ENCODE assay signal across 8 mouse cellular contexts in the genomic region with DNA sequence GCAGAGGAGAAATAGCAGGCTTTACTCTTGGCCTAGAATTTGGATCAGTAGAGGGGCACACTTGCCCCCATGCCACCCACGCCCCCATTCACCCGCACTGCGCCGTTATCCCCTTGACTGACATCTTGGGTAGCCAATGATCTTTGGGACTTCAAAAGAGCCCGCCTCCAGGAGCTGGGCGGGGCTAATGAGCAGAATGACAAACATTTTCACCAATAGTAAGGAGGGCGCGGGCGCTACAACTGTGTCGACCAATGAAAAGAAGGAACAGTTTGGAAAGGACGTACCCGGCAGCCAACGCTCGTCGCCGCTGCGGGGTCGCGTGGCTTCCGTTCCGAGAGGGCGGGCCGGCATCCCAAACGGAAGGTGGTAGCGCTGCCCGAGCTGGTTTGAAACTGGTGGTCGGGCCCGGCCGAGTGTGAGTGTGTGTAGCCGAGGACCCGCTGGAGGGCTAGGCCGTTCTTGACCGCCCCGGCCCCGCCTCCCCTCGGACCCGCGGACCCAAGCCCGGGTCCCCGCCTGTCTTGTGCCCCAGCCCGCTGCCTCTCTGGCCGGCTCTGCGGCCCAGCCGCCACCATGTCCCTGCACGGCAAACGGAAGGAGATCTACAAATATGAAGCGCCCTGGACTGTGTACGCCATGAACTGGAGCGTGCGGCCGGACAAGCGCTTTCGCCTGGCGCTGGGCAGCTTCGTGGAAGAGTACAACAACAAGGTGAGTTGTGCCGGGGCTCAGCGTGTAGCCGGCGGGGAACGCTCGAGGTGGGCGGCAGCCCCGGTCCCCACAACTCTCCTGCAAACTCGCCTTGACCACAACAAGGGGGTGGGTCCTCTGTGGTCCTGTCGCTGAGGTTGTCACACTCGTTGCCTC. TPM values are rescaled to one million over a fixed set of nuclear protein-coding genes. Genes with fewer than 3 reads are reported as not detected.
A peak's percentile ranks its signal among the peaks of the same experiment; 100 is the strongest.
DNase-seq lines count a peak whose midpoint lies in the region; ATAC-seq and TF ChIP-seq lines count a peak whose summit lies in the region.

A gene (plus strand): TSS at position 325 of the 870 bp plus-strand sequence.

- peak within 1 kb of the TSS; percentile 92 for H3K4me2 ChIP-seq in heart, embryonic 11.5 days
- peak within 1 kb of the TSS; percentile 89 for H3K4me2 ChIP-seq in kidney, embryonic 16.5 days (replicated peaks; ENCODE audit: low read depth, low read length)
- H3K4me2 ChIP-seq in myocyte (ENCODE audit: low read depth): peak within 1 kb of the TSS; percentile 99

- H3K4me1 ChIP-seq in erythroblast, embryonic 14.5 days (ENCODE audit: control insufficient read depth): peaks cover 29% of the 10 kb centered on the region
- peaks cover 11% of the 10 kb centered on the region for H3K4me1 ChIP-seq in heart, embryonic 11.5 days (ENCODE audit: control insufficient read depth, insufficient read depth, low read length)
- H3K4me1 ChIP-seq in kidney, embryonic 16.5 days (ENCODE audit: insufficient read depth, low read length): peaks cover 16% of the 10 kb centered on the region
- H3K4me1 ChIP-seq in liver, adult 2 months (ENCODE audit: control insufficient read depth, insufficient read depth, low read length): peaks cover 4% of the 10 kb centered on the region; the same call in 1 of the 2 replicates

- H3K27me3 ChIP-seq in C2C12 (ENCODE audit: control insufficient read depth, insufficient read depth, insufficient read length) (no peaks in the 10 kb centered on the region), myocyte (ENCODE audit: control insufficient read depth, insufficient read depth, insufficient read length) (no peaks in the 10 kb centered on the region)
- H3K27me3 ChIP-seq in erythroblast, embryonic 14.5 days (ENCODE audit: control insufficient read depth): no peaks in the 10 kb centered on the region
- H3K27me3 ChIP-seq in heart, embryonic 11.5 days (ENCODE audit: control insufficient read depth, insufficient read depth, low read length): no peaks in the 10 kb centered on the region
- H3K27me3 ChIP-seq in kidney, embryonic 16.5 days (ENCODE audit: insufficient read depth, low read length): no peaks in the 10 kb centered on the region
- no peaks in the 10 kb centered on the region for H3K27me3 ChIP-seq in liver, adult 2 months (ENCODE audit: control insufficient read depth, insufficient read depth, low read length)
- H3K27me3 ChIP-seq in splenic B cell, adult 2 months (ENCODE audit: control insufficient read depth, insufficient read depth, low read length, poor library complexity, severe bottlenecking): no peaks in the 10 kb centered on the region

- peak; percentile 98 for ATAC-seq in heart, embryonic 11.5 days (replicated peaks; ENCODE audit: insufficient number of reproducible peaks, low FRiP score, low TSS enrichment)
- peak; percentile 99 for ATAC-seq in kidney, embryonic 16.5 days (ENCODE audit: low FRiP score, low TSS enrichment)

- H3K36me3 ChIP-seq in C2C12 (ENCODE audit: control insufficient read depth, insufficient read depth): no peaks in the 10 kb centered on the region
- peaks cover 15% of the 10 kb centered on the region for H3K36me3 ChIP-seq in erythroblast, embryonic 14.5 days (ENCODE audit: control insufficient read depth)
- H3K36me3 ChIP-seq in heart, embryonic 11.5 days (ENCODE audit: control insufficient read depth, insufficient read depth, low read length): no peaks in the 10 kb centered on the region
- no peaks in the 10 kb centered on the region for H3K36me3 ChIP-seq in kidney, embryonic 16.5 days (ENCODE audit: insufficient read depth, low read length)
- no peaks in the 10 kb centered on the region for H3K36me3 ChIP-seq in liver, adult 2 months (ENCODE audit: control insufficient read depth, insufficient read depth, low read length)
- no peaks in the 10 kb centered on the region for H3K36me3 ChIP-seq in myocyte (ENCODE audit: control insufficient read depth, insufficient read depth)
- H3K36me3 ChIP-seq in splenic B cell, adult 2 months (ENCODE audit: control insufficient read depth, insufficient read depth, low read length, poor library complexity, severe bottlenecking): 0 out of 2 replicates have a peak, but pooled peaks cover under 1% of the 10 kb centered on the region

- H3K79me2 ChIP-seq in C2C12 (ENCODE audit: control insufficient read depth, insufficient read depth) (peaks cover 51% of the 10 kb centered on the region), myocyte (ENCODE audit: control insufficient read depth, insufficient read depth) (peaks cover 47% of the 10 kb centered on the region)
- peaks cover 30% of the 10 kb centered on the region for H3K79me2 ChIP-seq in liver, adult 2 months (ENCODE audit: control insufficient read depth, insufficient read depth, low read length)

- peak within 1 kb of the TSS; percentile 90 for H3K9ac ChIP-seq in heart, embryonic 11.5 days (ENCODE audit: low read depth, low read length)
- H3K9ac ChIP-seq in kidney, embryonic 16.5 days (replicated peaks; ENCODE audit: low read length): peak within 1 kb of the TSS; percentile 93
- H3K9ac ChIP-seq in liver, adult 2 months (ENCODE audit: low read depth, low read length): peak within 1 kb of the TSS; percentile 88

- WGBS in heart, embryonic 11.5 days (ENCODE audit: insufficient replicate concordance): under 1% methylated on average over 64 of the region's 66 CpGs
- under 1% methylated on average over 58 of the region's 66 CpGs for WGBS in kidney, embryonic 16.5 days
- under 1% methylated on average over 66 of the region's 66 CpGs for WGBS in liver, adult 2 months

- peak; percentile 99 for DNase-seq in brain, embryonic 14.5 days (ENCODE audit: low read depth)
- peak; percentile 90 for DNase-seq in liver, adult 2 months (ENCODE audit: extremely low read depth, low read depth, low spot score)
- peak; percentile 98 for DNase-seq in splenic B cell, adult 2 months (ENCODE audit: low read depth, low spot score)

- H3K27ac ChIP-seq in heart, embryonic 11.5 days (ENCODE audit: low read depth, low read length): peak within 1 kb of the TSS; percentile 93
- H3K27ac ChIP-seq in kidney, embryonic 16.5 days (ENCODE audit: low read length): peak within 1 kb of the TSS; percentile 94
- peak within 1 kb of the TSS; percentile 38 for H3K27ac ChIP-seq in liver, adult 2 months (replicated peaks; ENCODE audit: insufficient read depth, low read depth, low read length)

- H3K4me3 ChIP-seq in C2C12 (ENCODE audit: insufficient read depth, poor library complexity, severe bottlenecking): peak within 1 kb of the TSS; percentile 98
- peak within 1 kb of the TSS; percentile 87 for H3K4me3 ChIP-seq in erythroblast, embryonic 14.5 days (replicated peaks)
- peak within 1 kb of the TSS; percentile 100 for H3K4me3 ChIP-seq in heart, embryonic 11.5 days (ENCODE audit: low read depth, low read length)
- peak within 1 kb of the TSS; percentile 88 for H3K4me3 ChIP-seq in kidney, embryonic 16.5 days (ENCODE audit: low read length)
- H3K4me3 ChIP-seq in liver, adult 2 months (ENCODE audit: insufficient read depth, low read depth, low read length): peak within 1 kb of the TSS; percentile 94
- peak within 1 kb of the TSS; percentile 87 for H3K4me3 ChIP-seq in myocyte

- no peaks in the 10 kb centered on the region for H3K9me3 ChIP-seq in erythroblast, embryonic 14.5 days (ENCODE audit: control insufficient read depth, low read length)
- no peaks in the 10 kb centered on the region for H3K9me3 ChIP-seq in heart, embryonic 11.5 days (replicated peaks; ENCODE audit: control insufficient read depth, low read length)
- H3K9me3 ChIP-seq in kidney, embryonic 16.5 days (ENCODE audit: low read length): no peaks in the 10 kb centered on the region

- peak; percentile 43; the same call in 1 of the 2 replicates for TF ChIP-seq POLR2A in brain, embryonic 14.5 days (IDR thresholded peaks at IDR 0.05; ENCODE audit: borderline replicate concordance, extremely low read depth, insufficient read depth, insufficient read length, poor library complexity, severe bottlenecking)
- peak; percentile 64; the same call in 1 of the 2 replicates for TF ChIP-seq POLR2A in liver, adult 2 months (IDR thresholded peaks at IDR 0.05; ENCODE audit: extremely low read depth, insufficient read depth, low read length)
- peak; percentile 77 for TF ChIP-seq POLR2A in myocyte (IDR thresholded peaks at IDR 0.05; ENCODE audit: insufficient read length, low read depth)

- H3ac ChIP-seq in C2C12 (ENCODE audit: control insufficient read depth, insufficient read length, low read depth) (peak within 1 kb of the TSS; percentile 84), myocyte (ENCODE audit: control insufficient read depth, insufficient read length) (peak within 1 kb of the TSS; percentile 37)

- peaks cover 46% of the 10 kb centered on the region for H3K79me3 ChIP-seq in C2C12 (ENCODE audit: low read depth)

- TF ChIP-seq CTCF in C2C12 (IDR thresholded peaks at IDR 0.05; ENCODE audit: control insufficient read depth, insufficient read depth, insufficient read length): no peak
- TF ChIP-seq CTCF in brain, embryonic 14.5 days (IDR thresholded peaks at IDR 0.05; ENCODE audit: borderline replicate concordance, extremely low read depth, insufficient read depth, insufficient read length): no peak
- no peak for TF ChIP-seq CTCF in liver, adult 2 months (IDR thresholded peaks at IDR 0.05; ENCODE audit: low read depth, low read length)

TF ChIP-seq in C2C12, 6 proteins besides CTCF, POLR2A, EP300 and RAD21 (continues in another document):
- no peak for TF ChIP-seq MYOG (IDR thresholded peaks at IDR 0.05; ENCODE audit: control insufficient read depth, extremely low read depth, insufficient read length)
- TF ChIP-seq MAX (IDR thresholded peaks at IDR 0.05): peak; percentile 40
- TF ChIP-seq MYOD1 (IDR thresholded peaks at IDR 0.05; ENCODE audit: control insufficient read depth, insufficient read length, low read depth): no peak
- no peak for TF ChIP-seq FOSL1 (IDR thresholded peaks at IDR 0.05; ENCODE audit: insufficient read depth, low read length, poor library complexity, severe bottlenecking)
- TF ChIP-seq USF1 (IDR thresholded peaks at IDR 0.05; ENCODE audit: low read depth): peak; percentile 62

TF ChIP-seq in myocyte, 11 proteins besides CTCF, POLR2A, EP300 and RAD21 (continues in another document):
- TF ChIP-seq SRF (IDR thresholded peaks at IDR 0.05; ENCODE audit: control insufficient read depth, insufficient read length, low read depth): no peak
- no peak for TF ChIP-seq MYOG (IDR thresholded peaks at IDR 0.05; ENCODE audit: control insufficient read depth in 1 of 3, insufficient read depth in 1 of 3, insufficient read length in 2 of 3, low read depth in 2 of 3)
- TF ChIP-seq POLR2AphosphoS2 (IDR thresholded peaks at IDR 0.05; ENCODE audit: insufficient read length, low read depth): peak; percentile 82
- TF ChIP-seq MYOD1 (IDR thresholded peaks at IDR 0.05; ENCODE audit: control insufficient read depth in 1 of 3, insufficient read length in 2 of 3, low read depth in 2 of 3): no peak

RNA-seq across cellular contexts. Expression of the gene that starts here (rescaled TPM):
- 35.2 TPM for polyA plus RNA-seq in C2C12 (2012; fragmentation: generic; extraction: Trizol)
- polyA plus RNA-seq in brain, embryonic 14.5 days (2012; rRNA removed): 141 and 173 TPM in 2 replicates
- polyA plus RNA-seq in erythroblast, embryonic 14.5 days (2012): 0.91 and 0.92 TPM in 2 replicates
- polyA plus RNA-seq in heart, embryonic 11.5 days (2014; fragmentation: Nextera tagmentation; extraction: Ambion mirVana): 50.5 and 51.8 TPM in 2 replicates
- polyA plus RNA-seq in kidney, embryonic 16.5 days (2015; fragmentation: Nextera tagmentation; extraction: Ambion mirVana): 73.6 and 74.7 TPM in 2 replicates
- total RNA-seq in liver, adult 2 months (2014; rRNA removed): 17.1 and 24.0 TPM in 2 replicates
- polyA plus RNA-seq in liver, adult 2 months (2012; rRNA removed): 15.9 and 18.3 TPM in 2 replicates
- polyA plus RNA-seq in myocyte (2012; fragmentation: generic; extraction: Trizol): 36.1 TPM

Comparison
In these comparisons a context has a peak if more than half of its experiments do, and no peak if none do; other contexts are left out.
1. Peak in every context shown above with its lines: DNase-seq, ATAC-seq, H3K4me3 ChIP-seq and H3K27ac ChIP-seq.
2. H3K27ac ChIP-seq: peak in every context shown above with its lines; median percentile 94 in kidney, embryonic 16.5 days; 93 in heart, embryonic 11.5 days; 38 in liver, adult 2 months.